Mouse (Mus musculus) heart, adult 2 months (tissue): ENCODE results near the gene Coq5. TPM values are rescaled to one million over a fixed set of nuclear protein-coding genes. Genes with fewer than 3 reads are reported as not detected.

Experiments used
- DNase-seq, 2 experiments: peaks; one replicate each; pipeline ENCODE4 v3.0.0; 2021
- H3K27ac ChIP-seq: fragments of 200-600 bp; 2 replicates; pipeline ENCODE4 v1.8.1; 2022
- H3K27me3 ChIP-seq: fragments of 200-500 bp; 2 replicates; pipeline ENCODE4 v1.6.1; 2012; ENCODE audit warnings: mild to moderate bottlenecking, low read length, inconsistent platforms, mixed read lengths; ENCODE audit not compliant: control insufficient read depth, insufficient read depth
- H3K36me3 ChIP-seq: fragments of 200-500 bp; 2 replicates; pipeline ENCODE4 v1.6.1; 2012; ENCODE audit warnings: low read length, inconsistent platforms; ENCODE audit not compliant: control insufficient read depth, insufficient read depth
- H3K4me1 ChIP-seq: fragments of 200-500 bp; 2 replicates; pipeline ENCODE4 v1.6.1; 2011; ENCODE audit warnings: low read length; ENCODE audit not compliant: control insufficient read depth, insufficient read depth
- H3K4me3 ChIP-seq: fragments of 200-600 bp; 2 replicates; pipeline ENCODE4 v1.8.1; 2022
- H3K79me2 ChIP-seq: fragments of 200-500 bp; replicated peaks from 2 replicates; pipeline ENCODE4 v1.6.1; 2012; ENCODE audit warnings: mild to moderate bottlenecking, inconsistent platforms, low read length, moderate library complexity, mixed read lengths; ENCODE audit not compliant: control insufficient read depth, insufficient read depth
- H3K9ac ChIP-seq: fragments of 200-500 bp; 2 replicates; pipeline ENCODE4 v1.6.1; 2012; ENCODE audit warnings: low read depth, mild to moderate bottlenecking, control low read depth, inconsistent platforms, low read length, mixed read lengths
- CTCF ChIP-seq: fragments of 200-600 bp; IDR thresholded peaks from 2 replicates; pipeline ENCODE4 v1.8.1; 2022; ENCODE audit warnings: antibody characterized with exemption, mild to moderate bottlenecking, moderate library complexity
- EP300 ChIP-seq: fragments of 200-500 bp; IDR thresholded peaks from 2 replicates; pipeline ENCODE4 v1.6.1; 2011; ENCODE audit warnings: low read depth, low read length, control low read depth; ENCODE audit not compliant: insufficient read depth
- POLR2A ChIP-seq: fragments of 200-500 bp; IDR thresholded peaks from 2 replicates; pipeline ENCODE4 v1.6.1; 2011; ENCODE audit warnings: mild to moderate bottlenecking, low read depth, low read length, control low read depth; ENCODE audit not compliant: insufficient read depth
- WGBS: fragments of 180-500 bp; shearing (Covaris S2); methylation state at CpG from one replicate; pipeline ENCODE4 v1.1.7; 2018; 5-methylcytosine and 5-hydroxymethylcytosine counted together
- intact Hi-C: fragments of 180-260 bp; cut with DNase I; formaldehyde crosslinking; loops from one replicate; pipeline ENCODE4 v1.15.1; 2025
- polyA plus RNA-seq: library from polyadenylated mRNA; depleted of rRNA; stranded (reverse); fragments of >200 nt; gene quantifications from 2 replicates; pipeline ENCODE4 v1.2.3, GENCODE M21; 2012
- total RNA-seq, 2 experiments: library from RNA; stranded (reverse); gene quantifications; 2 replicates each; pipeline ENCODE4 v1.2.3; 2021

Coq5 gene
- total and polyA plus RNA-seq, 3 experiments = 57.1 to 146 (median 140) TPM

GRCm38 (mm10) chr5:115274771-115275170 is 4.7 kb upstream of the Coq5 start:
- intact Hi-C loops = loop anchor here (10.0 kb wide), 1 partner anchor 210 kb away; the partner anchor contains the start of gene Sirt4
- TF ChIP-seq EP300 (no peak), POLR2A (no peak), CTCF (no peak)
- no peak overlapping the region for H3K27ac ChIP-seq
- no peak overlapping the region for H3K9ac ChIP-seq
- H3K27me3 ChIP-seq = no peaks in the 10 kb centered on the region
- peaks cover 17% of the 10 kb centered on the region for H3K36me3 ChIP-seq
- peaks cover 8% of the 10 kb centered on the region for H3K4me1 ChIP-seq
- WGBS = 80% methylated on average over 1 of the region's 1 CpGs
- peaks cover 10% of the 10 kb centered on the region for H3K79me2 ChIP-seq
- no peak overlapping the region for H3K4me3 ChIP-seq
- no peak for DNase-seq

DNA sequence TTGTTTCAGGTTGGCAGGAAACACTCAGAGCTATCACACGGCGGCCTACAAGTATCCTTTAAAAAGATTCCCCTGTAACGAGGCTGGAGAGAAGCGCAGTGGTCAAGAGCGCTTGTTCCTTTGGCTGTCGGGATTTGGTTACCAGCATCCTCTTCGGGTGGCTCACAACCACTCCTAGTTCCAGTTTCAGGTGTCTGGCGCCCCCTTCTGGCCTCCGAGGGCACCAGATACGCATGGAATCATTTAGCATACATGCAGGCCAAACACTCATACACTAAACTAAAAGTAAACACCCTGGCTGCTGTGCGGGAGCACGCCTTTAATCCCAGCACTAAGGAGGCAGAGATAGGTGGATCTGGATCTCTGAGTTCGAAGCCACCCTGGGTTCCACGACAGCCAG is 3.5 kb upstream of the Coq5 start:
- peaks cover 10% of the 10 kb centered on the region for H3K79me2 ChIP-seq
- H3K4me1 ChIP-seq = peaks cover 4% of the 10 kb centered on the region
- peaks cover 5% of the 10 kb centered on the region for H3K36me3 ChIP-seq
- no peaks in the 10 kb centered on the region for H3K27me3 ChIP-seq
- no peak overlapping the region for H3K4me3 ChIP-seq
- no peak for DNase-seq
- TF ChIP-seq POLR2A = no peak
- peak; percentile 59 for TF ChIP-seq CTCF
- intact Hi-C loops = loop anchor here (10.0 kb wide), 1 partner anchor 209 kb away; the partner anchor contains the start of gene Sirt4
- no peak overlapping the region for H3K27ac ChIP-seq
- H3K9ac ChIP-seq = no peak overlapping the region
- WGBS = 49% methylated on average over 14 of the region's 14 CpGs

DNA sequence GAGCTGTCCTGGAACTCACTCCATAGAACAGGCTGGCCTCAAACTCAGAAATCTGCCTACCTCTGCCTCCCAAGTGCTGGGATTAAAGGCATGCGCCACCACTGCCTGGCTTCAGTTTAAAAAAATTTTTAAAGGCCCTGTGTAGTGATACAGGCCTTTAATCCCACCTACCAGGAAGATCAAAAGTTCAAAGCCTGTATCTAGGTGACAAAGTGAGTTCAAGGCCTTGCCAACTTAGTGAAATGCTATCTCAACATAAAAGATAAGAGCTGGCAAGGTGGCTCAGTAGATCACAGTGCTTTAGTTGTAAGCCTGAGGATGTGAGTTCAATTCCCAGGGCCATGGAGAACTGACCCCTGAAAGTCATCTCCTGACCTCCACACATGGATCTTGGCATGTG is 1.4 kb upstream of the Coq5 start:
- Histone ChIP-seq H3K4me3 (no peak overlapping the region), H3K27me3 (no peaks in the 10 kb centered on the region), H3K36me3 (peaks cover 3% of the 10 kb centered on the region; the same call in 1 of the 2 replicates), H3K4me1 (peaks cover 6% of the 10 kb centered on the region), H3K79me2 (peaks cover 2% of the 10 kb centered on the region; the same call in 1 of the 2 replicates), H3K9ac (no peak overlapping the region), H3K27ac (no peak overlapping the region)
- intact Hi-C loops = loop anchor here (10.0 kb wide), 1 partner anchor 207 kb away; the partner anchor contains the start of gene Sirt4
- WGBS = 64% methylated on average over 1 of the region's 1 CpGs
- no peak for TF ChIP-seq EP300
- DNase-seq = no peak

GRCm38 (mm10) chr5:115278785-115279184 is 681 bp upstream of the Coq5 start:
- Histone ChIP-seq H3K4me1 (peaks cover 4% of the 10 kb centered on the region; the same call in 1 of the 2 replicates), H3K4me3 (no peak overlapping the region), H3K9ac (no peak overlapping the region), H3K27ac (no peak overlapping the region), H3K27me3 (no peaks in the 10 kb centered on the region), H3K36me3 (no peaks in the 10 kb centered on the region), H3K79me2 (peaks cover 2% of the 10 kb centered on the region; the same call in 1 of the 2 replicates)
- no peak for DNase-seq
- intact Hi-C loops = loop anchor here (10.0 kb wide), 1 partner anchor 206 kb away; the partner anchor contains the start of gene Sirt4
- 53% methylated on average over 2 of the region's 2 CpGs for WGBS
- TF ChIP-seq CTCF (no peak), POLR2A (no peak), EP300 (no peak)

DNA sequence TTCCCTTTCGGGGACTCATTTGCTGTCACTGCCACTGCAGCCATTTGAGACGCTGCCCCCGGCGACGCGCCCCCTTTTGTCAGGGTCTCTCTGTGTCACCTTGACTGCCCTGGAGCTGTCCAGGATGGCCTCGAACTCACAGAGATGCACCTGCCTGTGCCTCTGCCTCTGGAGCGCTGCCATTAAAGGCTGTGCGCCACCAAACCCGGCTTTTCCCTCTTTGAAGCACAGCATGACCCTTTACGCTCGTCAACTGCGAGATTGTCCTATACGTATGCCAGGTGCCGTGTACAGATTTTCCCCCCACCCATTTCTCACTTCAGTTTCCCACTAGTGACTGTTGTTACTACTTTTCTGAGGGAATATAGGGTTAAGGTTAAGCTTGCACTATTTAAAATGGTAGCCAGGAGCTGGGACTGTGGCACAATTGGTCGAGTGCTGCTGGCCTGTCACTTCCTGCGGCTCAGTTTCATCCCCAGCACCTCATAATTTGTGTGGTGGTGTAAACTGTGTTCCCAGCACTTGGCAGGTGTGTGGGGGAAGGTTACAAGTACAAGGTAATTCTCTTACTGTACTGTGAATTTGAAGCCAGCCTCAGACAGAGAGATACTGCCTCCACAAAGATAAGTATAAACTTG is 703 bp downstream of the Coq5 start:
- Histone ChIP-seq H3K4me3 (peak overlapping the region; percentile 93), H3K27me3 (no peaks in the 10 kb centered on the region), H3K9ac (peak overlapping the region; percentile 95), H3K79me2 (peaks cover 2% of the 10 kb centered on the region; the same call in 1 of the 2 replicates), H3K36me3 (no peaks in the 10 kb centered on the region), H3K27ac (peak overlapping the region; percentile 85), H3K4me1 (peaks cover 4% of the 10 kb centered on the region; the same call in 1 of the 2 replicates)
- WGBS = 4% methylated on average over 17 of the region's 17 CpGs
- DNase-seq = no peak
- TF ChIP-seq EP300 (no peak), CTCF (no peak), POLR2A (no peak)
- intact Hi-C loops = loop anchor here (2.0 to 5.0 kb wide), 2 partner anchors 21 to 62 kb away; partner anchors contain the start of genes Dynll1, Gatc and Triap1

GRCm38 (mm10) chr5:115284735-115285134 is 5.3 kb downstream of the Coq5 start:
- H3K27ac ChIP-seq = no peak overlapping the region
- no peaks in the 10 kb centered on the region for H3K36me3 ChIP-seq
- peaks cover 2% of the 10 kb centered on the region for H3K79me2 ChIP-seq
- peak; percentile 49 for TF ChIP-seq CTCF
- TF ChIP-seq EP300 = no peak
- H3K27me3 ChIP-seq = no peaks in the 10 kb centered on the region
- H3K9ac ChIP-seq = no peak overlapping the region
- no peak for DNase-seq
- 89% methylated on average over 3 of the region's 3 CpGs for WGBS
- H3K4me3 ChIP-seq = no peak overlapping the region
- H3K4me1 ChIP-seq = peaks cover 4% of the 10 kb centered on the region; the same call in 1 of the 2 replicates
- intact Hi-C loops = loop anchor here (5.0 kb wide), 1 partner anchor 58 kb away; the partner anchor contains the start of genes Gatc and Triap1
